Mouse (Mus musculus) cerebellum, adult 11-12 months (tissue): ENCODE data around the gene Rps25.
A peak's percentile ranks its signal among the peaks of the same experiment; 100 is the strongest.
"Not testable (repeated sequence)": the region's sequence is repeated elsewhere in the genome, so short reads cannot be mapped to it uniquely, and the experiment has no call there.

Experiments used
- DNase-seq: peaks from one replicate; pipeline ENCODE4 v3.0.0; 2022

Gene Rps25

DNA sequence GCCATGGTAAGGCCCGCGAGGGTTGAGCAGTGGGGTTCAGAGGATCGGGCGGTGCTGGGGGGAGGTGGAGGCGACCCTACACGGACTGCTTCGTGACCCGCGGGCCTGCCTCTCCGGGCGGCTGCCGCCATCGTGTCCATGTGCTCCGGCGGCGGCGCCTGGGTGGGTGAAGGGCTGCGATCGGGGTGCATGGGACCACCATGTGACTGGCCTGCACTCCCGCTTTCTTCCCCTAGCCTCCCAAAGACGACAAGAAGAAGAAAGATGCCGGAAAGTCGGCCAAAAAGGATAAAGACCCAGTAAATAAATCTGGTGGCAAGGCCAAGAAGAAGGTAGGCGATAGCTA, 786 bp downstream of the Rps25 start:
- no peak for DNase-seq

DNA sequence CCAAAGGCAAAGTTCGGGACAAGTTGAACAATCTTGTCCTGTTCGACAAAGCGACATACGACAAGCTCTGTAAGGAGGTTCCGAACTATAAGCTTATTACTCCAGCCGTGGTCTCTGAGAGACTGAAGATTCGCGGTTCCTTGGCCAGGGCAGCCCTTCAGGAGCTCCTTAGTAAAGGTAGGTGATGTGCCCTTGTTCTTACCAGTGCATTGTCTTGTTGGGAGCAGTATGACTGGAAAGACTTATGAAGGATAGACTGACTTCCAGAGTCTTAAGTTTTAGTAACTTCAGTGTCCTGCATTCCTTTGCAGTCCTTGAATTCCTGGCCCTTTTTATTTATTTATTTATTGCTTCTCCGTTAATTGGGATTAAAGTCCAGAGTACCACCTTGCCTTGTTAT, 1.8 kb downstream of the Rps25 start:
- not testable (repeated sequence) for DNase-seq

DNA sequence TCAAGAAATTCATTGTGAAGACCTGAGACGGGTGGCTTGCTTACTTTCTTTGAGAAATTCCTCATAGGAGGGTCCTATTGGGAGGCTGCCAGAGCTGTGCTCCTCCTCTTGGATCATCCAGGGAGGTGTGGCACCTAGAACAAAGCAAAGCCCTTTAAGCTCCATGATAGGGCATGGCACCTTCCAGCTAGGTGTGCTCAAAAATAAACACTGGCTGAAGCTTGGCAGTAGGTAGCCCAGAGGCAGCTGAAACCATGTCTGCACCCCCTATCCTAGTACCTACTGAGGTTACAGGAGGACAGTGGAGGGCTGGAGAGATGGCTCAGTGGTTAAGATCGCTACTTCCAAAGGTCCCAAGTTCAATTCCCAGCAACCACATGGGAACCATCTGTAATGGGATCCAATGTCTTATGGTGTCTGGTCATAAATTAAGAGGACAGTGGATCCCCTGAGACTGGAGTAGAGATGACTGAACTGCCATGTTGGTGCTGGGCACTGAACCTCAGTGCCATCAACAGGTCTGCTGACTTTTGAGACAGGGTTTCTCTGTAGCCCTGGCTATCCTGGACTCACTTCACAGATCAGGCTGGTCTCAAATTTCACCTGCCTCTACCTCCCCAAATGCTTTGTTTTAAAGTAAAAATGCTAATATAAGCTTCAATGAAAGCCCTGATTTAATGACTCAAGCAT, 3.9 kb downstream of the Rps25 start:
- DNase-seq, result peak; percentile 27

DNA sequence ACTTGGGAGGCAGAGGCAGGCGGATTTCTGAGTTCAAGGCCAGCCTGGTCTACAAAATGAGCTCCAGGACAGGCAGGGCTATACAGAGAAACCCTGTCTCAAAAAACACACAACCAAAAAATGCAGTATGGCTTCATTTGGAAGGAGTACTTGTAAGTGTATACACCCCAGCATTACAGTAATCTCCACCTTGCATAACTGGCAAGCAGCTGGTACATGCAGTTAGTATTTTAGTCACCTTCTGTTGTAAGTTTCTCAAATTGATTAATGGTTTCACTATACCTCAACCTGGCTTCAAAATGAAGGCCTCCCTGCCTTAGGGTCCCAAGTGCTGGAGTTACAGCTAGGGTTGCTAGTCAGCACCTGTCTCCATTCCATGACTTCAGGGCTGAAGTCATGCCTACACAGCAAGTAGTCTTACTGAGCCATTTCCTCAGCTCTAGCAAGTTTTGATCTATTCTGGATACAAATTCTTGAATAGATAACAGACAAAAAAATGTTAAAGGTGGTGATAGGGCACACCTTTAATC, 4.7 kb downstream of the Rps25 start:
- DNase-seq, result no peak

DNA sequence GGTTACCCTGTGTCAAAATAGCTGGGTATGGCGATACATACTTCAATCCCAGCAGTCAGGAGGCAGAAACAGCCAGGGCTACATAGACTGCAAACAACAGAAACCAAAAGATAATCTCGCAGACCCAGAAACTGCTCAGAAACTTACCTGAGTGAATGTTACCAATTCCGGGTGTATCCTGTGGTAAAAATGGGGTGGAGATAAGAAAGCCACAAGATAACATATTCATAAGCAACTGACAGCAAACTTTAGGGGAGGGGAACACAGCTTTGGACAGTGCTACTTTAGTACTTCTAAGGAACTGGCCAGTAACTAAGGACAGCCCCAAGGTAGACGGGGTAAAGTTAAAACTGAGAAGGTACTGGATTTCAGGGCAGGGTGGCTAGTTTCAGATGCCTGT, 5.4 kb downstream of the Rps25 start:
- DNase-seq, result no peak

DNA sequence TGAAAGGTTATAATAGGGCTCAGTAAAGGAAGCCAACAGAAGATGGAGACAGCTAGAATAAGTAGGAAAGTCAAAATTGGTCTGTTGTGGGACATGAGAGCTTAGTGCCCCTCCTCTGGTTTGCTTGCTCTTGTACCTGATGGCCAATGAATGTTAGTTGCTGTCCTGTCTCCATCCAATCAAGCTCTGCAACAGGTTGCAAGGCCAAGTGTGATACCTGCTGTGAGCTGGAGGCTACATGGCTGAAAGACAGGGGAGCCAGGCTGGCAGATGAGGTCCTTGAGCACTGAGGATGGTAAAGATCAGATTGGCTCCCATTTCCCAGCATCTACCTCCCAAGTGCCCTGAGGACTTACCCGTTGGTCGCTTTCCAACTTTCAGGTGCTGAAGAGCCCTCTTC, 5.8 kb downstream of the Rps25 start:
- DNase-seq, result peak; percentile 36

DNA sequence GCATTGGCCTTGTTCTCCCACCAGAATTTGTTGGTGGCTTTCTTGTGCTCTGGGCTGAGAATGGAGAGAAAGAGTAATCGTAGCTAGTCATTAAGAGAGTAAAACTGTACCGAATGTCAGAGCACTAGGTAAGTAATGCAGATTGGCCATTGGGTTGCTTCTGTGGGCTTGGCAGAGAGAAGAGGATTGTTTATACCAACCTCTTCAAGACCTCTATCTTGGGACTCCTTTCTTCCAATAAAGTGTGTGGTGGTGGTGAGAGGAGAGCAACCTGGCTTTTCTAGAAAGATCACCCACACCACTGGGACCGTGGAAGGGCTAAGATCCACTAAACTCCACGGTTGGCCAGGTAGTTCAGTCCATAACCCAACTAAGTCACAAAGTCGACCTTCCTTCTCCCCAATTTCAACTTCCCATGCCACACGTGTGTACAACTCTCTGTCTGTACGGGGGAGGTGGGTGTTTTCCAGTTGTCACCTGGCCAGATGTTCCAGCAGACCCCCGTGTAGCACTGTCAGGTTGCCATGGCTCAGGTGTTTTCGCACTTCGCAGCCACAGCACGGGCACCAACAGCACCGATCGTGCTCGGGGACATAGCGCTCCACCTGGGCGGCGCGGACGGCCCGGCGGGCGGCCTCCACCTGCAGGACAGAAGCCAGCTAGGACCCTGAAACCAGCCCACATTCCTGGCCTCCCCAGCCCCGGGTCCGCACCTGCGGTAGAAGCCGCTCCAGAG, 10.4 kb downstream of the Rps25 start:
- DNase-seq, result no peak

DNA sequence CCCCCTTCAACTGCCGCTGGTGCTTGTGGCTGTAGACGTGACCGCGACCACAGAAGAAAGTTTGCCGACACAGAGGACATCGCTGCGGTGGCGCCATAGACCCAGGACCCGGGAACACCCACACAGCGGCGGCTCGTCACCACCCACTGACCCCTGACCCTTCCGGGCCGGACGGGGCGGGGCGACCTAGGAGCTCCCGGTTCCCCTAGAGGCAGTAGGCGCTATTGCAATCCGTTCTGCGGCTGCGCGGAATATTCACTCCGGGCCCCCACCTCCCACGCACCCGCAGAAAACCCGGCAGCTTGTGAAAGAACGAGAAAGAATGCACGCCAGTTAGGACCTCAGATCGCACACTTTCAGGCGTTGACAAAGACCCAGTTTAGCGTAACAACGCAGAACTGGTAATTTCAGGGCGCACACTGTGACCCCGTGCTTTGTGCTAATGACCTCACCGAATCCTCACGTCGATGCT, 11.0 kb downstream of the Rps25 start:
- peak; percentile 93 for DNase-seq

DNA sequence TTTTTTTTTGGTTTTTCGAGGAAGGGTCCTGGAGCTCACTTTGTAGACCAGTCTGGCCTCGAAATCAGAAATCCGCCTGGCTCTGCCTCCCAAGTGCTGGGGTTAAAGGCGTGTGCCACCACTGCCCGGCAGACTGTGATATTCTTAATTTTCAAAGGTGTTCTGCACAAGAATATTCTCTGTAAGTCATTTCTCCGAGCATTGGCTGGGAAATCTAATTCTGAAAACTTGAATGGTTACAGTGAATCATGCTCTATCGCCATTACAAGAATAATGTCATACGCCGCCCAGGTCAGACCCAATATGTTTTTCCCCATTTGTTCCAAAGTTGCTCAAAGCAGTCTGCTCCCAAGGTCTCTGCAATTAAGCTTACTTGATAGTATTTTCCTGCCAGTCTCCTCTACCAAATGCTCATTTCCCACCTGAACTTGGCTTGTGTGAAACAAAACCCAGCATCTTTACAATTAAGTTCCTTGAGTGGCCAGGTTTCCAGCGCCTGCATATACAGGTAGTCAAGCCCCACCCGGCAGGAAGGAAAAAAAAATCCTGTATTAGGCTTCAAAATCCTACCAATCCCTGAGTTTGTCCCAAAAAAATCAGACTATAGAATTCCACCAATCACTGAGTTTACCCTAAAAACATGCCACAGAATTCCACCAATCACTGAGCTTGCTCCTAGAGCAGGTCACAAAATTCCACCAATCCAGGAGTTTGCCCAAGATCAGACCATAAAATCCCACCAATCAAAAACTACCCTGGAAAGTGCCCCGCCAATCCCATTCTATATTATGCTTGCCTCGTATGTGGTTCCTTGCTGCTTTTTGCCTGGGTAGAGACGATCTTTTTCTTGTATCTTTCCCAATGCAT, 11.8 kb downstream of the Rps25 start, which contains the start of gene Ccdc84:
Ccdc84 (minus strand) TSS at position 51 of the 867 bp plus-strand sequence.
- DNase-seq, result peak; percentile 49

DNA sequence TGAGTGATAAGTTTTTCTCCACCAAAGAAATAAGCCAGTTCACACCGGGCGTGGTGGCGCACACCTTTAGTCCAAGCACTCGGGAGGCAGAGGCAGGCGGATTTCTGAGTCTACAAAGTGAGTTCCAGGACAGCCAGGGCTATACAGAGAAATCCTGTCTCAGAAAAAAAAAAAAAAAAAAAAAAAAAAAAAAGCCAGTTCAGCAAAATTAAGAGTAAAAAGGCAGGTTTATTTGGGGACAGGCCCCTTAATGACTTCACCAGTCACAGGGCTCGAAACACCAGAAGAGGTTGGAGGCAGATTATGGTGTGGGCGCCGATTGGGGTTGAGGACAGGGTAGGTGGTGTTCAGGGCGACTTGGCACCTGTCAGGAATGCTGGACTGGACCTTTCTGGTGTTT, 12.8 kb downstream of the Rps25 start:
- peak; percentile 33 for DNase-seq

DNA sequence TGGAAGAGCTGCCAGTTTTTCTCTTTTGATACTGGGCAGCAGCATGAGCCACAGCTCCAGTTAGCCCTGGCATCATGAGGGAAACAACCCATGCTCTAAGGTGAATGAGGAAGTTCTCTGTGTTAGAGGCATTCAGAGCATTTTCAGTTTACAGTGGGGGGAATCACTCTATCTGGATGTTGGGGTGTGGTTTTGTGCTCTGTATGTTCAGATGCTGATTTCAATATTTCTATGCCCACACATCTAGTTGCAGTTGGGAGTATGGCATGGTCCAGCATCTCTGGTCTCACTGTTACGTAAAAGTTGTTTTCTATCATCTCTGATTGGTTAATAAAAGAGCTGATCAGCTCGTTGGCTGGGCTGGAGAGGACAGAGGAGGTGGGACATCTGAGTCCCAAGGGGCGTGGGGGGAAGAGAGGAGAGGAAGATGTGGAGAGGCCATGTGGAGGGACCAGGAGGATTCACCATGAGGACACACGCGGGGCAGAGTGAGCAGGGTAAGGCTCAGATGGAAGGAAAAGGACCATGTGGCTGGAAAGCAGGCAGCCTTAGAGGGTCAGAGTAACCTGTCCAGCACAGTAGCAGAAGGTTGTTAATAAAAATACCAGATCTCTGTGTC, 13.4 kb downstream of the Rps25 start:
- no peak for DNase-seq

DNA sequence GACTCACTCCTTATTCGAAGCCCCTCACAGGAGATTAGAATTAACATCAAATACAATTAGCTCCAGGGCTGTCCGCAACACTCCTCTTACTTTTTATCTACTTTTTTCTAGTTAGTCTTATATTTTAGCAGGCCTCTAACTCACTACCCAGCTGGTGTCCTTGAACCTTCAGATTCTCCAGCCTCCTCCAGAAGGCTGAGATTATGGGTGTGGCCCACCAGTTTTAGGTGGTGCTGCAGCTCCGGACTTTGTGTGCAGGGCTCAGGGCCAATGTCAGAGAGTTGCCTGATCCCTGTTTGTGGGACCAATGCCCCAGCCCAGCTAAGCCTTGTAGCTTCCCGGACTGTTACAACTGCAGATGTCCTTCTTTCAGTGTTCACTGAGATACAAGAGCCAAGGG, 16.6 kb downstream of the Rps25 start:
- no peak for DNase-seq

DNA sequence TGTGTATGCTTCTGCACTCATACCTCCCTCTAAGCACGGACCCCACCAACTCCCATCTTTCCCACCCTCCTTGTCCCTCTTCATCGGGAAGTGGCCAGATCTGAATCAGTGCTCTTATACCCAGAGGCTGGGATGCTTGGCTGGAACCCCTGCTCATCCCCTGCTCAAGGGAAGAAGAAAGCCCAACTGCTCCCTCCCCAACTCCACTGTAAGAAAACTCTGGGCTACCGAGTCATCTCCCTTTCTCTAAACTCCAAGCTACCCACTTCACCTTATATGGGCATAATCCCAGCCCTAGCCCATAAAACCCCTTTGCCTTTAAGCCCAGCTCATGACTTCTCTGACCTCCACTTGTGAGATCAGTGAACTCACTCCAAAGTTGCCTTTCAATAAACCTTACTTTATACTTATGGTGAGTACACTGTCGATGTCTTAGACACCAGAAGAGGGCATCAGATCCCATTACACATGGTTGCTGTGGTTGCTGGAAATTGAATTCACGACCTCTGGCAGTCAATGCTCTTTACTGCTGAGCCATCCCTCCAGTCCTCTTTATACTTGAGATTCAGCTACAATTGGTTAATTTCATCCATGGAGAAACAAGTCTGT, 25.7 kb downstream of the Rps25 start:
- DNase-seq, result no peak

DNA sequence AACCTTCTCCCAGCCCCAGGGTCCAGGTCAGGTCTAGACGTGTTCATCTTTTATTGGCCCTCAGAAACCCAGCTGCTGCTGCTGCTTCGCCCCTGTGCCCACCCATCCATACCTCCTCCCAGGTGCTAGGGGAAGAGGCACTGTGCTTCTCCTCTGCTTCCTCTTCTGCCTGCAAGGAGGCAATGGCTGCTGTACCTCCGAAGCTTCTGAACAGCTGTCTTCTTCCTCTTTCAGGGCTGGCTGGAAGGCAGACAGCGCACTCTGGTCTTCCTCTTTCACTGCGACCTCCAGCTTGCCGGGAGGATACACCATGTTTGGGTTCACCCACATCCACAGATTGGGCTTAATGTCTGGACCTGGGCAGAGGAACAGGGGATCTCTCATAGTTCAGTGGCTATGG, 28.8 kb downstream of the Rps25 start:
- DNase-seq, result no peak

DNA sequence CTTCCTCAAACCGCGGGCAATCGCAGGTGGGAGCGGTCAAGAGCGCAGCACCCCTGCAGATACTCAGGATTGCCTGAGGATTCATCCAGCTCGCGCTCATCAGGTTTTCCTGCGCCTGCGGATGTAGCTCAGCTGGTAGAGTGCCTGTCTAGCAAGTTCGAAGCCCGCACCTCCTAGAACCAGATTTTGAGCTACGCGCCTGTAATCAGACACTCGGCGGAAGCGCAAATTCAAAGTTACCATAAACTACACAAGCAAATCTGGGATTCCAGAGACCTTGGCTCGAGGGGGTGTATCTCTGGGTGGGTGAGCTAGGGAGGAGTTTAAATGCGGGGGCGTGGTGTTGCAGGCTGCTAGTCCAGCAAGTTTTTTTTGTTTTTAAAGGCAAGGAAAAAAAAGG, 34.0 kb downstream of the Rps25 start, which contains the start of gene Foxr1:
Foxr1 (minus strand) TSS at position 176 of the 400 bp plus-strand sequence.
- no peak for DNase-seq

DNA sequence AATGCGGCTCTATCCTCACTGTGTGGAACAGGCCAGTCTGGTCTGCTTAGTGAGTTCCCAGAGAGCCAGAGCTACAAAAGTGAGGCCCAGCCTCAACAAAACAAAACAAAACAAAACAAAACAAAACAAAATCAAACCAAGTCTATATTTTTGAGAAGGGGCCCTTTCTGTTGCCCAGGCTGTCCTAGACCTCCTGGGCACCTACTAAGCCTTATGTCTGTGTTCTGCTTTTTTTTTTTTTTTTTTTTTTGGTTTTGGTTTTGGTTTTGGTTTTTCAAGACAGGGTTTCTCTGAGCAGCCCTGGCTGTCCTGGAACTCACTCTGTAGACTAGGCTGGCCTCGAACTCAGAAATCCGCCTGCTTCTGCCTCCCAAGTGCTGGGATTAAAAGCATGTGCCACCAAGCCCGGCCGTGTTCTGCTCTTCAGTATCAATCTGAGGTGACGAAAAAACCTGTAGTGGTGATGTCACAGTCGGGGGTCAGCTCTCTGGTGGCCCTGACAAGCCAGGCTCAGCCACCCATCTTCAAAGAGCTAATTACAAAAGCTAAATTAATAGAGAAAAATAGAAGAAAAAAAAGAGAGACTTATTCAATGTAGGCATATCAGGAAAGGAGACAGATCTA, 37.6 kb downstream of the Rps25 start:
- not testable (repeated sequence) for DNase-seq

DNA sequence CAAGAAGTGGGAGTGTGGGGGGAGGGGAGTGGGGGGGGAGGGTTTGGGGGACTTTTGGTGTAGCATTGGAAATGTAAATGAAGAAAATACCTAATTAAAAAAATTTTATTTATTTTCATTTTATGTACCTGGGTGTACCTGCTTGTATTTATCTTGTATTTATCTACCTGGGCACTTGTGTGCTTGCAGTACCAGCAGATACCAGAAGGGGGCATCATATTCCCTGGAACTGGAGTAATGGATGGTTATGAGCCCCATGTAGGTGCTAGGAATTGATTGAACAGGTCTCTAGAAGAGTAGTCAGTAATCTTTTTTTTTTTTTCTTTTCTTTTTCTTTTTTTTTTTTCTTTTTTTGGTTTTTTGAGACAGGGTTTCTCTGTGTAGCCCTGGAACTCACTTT, 43.4 kb downstream of the Rps25 start:
- no peak for DNase-seq

DNA sequence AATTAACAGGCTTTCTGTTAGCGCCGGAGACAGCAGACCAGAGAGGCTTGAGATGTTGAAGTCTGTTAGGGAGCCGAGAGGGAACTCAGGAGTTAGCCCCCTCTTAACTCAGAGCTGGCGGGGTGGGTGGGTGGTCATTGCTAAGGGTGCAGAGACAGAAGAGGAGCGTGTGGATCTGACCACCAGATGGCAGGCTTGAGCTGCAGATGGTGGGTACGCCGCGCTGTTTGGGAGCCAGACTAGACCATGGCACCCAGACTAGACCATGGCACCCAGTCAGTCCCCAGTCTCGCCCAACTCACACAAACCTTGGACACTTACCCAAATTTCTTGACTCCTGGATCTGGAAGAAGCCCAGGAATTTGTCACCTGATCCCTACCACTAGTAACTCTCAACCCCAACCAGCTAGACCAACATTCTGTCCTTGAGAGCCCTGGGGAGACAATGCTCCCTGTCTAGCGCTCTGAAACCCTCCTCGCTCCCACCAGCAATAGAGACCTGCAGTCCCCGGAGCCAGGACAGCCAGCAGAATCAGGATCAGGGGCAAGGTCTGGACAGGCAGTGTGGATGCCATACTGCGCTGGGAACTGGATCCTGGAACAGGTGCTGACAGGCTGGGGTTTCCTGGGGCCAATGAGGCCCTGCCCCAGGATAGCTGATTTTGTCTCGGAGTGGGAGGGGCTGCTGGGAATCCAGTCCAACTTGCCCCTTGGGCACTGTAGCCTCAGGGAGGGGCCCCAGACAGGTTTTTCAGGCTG, 47.4 kb downstream of the Rps25 start:
- peak; percentile 70 for DNase-seq

DNA sequence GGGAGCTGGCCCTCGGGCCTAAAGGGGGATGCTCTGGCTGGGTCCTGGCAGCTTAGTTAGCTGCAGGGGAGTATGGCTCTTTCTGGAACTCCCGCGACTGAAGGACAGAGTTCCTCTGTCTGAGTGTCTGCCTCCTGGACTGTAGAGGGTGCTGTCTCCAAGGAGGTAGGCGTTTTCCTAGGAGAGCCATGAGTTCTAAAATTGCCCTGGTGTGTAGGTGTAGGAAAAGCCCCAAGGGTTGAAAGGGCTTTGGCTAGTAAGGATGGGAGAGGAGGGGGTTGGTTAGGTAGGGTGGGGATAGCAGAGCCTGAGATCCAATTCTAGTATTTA, 47.9 kb downstream of the Rps25 start, which contains the start of gene Upk2:
Upk2 (minus strand) TSS at position 86 of the 330 bp plus-strand sequence.
- DNase-seq, result no peak

DNA sequence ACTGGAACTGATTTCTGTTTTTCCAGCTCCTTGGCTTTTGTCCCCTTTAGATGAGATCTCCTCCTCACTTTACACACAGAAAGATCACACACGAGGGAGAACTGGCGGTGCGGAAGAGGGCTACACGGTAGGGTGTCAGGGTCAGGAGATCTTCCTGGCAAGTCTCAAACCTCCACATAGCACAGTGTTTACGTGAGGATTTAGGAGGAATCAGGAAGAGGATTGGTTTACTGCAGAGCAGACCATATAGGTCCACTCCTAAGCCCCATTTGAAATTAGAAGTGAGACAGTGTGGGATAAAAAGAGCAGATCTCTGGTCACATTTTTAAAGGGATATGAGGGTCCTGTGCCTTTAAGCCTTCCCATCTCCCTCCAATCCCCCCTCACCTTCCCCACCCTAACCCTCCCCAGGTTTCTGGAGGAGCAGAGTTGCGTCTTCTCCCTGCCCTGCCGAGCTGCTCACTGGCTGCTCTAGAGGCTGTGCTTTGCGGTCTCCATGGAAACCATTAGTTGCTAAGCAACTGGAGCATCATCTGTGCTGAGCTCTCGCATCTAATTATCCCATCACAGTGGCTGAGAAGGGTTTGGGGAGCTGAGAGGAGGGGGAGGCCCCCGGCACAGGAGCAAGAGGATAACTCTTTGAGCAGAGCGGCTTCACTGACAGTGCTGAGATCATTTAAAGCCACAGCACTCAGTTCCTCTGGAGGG, 50.2 kb downstream of the Rps25 start:
- DNase-seq, result peak; percentile 37
